Comparison of ENCODE assay signal across 8 mouse cellular contexts in genomic region chr4:45407703-45408334, GRCm38 (mm10). TPM values are rescaled to one million over a fixed set of nuclear protein-coding genes. Genes with fewer than 3 reads are reported as not detected.
DNase-seq lines count a peak whose midpoint lies in the region; ATAC-seq and TF ChIP-seq lines count a peak whose summit lies in the region.

No protein-coding gene starts in this region.

- H3K4me2 ChIP-seq in forebrain, embryonic 13.5 days = peak overlapping the region; percentile 88
- H3K4me2 ChIP-seq in midbrain, embryonic 16.5 days (ENCODE audit: low read length) = peak overlapping the region; percentile 92

- H3K9ac ChIP-seq in forebrain, embryonic 13.5 days = peak overlapping the region; percentile 97
- H3K9ac ChIP-seq in midbrain, embryonic 16.5 days (ENCODE audit: low read depth, low read length) = peak overlapping the region; percentile 79

- under 1% methylated on average over 19 of the region's 19 CpGs for WGBS in forebrain, embryonic 13.5 days
- under 1% methylated on average over 19 of the region's 19 CpGs for WGBS in midbrain, embryonic 16.5 days

- H3K36me3 ChIP-seq in forebrain, embryonic 13.5 days (ENCODE audit: poor library complexity, severe bottlenecking) = peaks cover 17% of the 10 kb centered on the region
- H3K36me3 ChIP-seq in midbrain, embryonic 16.5 days (ENCODE audit: control insufficient read depth, insufficient read depth, low read length) = 0 out of 2 replicates have a peak, but pooled peaks cover 6% of the 10 kb centered on the region

- H3K4me1 ChIP-seq in forebrain, embryonic 13.5 days = peaks cover 39% of the 10 kb centered on the region
- peaks cover 24% of the 10 kb centered on the region for H3K4me1 ChIP-seq in midbrain, embryonic 16.5 days (ENCODE audit: control insufficient read depth, insufficient read depth, low read length)

- TF ChIP-seq CTCF in left cerebral cortex, adult 2 months (IDR thresholded peaks at IDR 0.05) = no peak

- intact Hi-C loops in left cerebral cortex, adult 2 months (cut with DNase I) = loop anchor here (2.0 to 5.0 kb wide), 3 partner anchors 66 to 565 kb away; partner anchors contain the start of genes Dcaf10, Exosc3 and Polr1e
- intact Hi-C loops in left cerebral cortex, postnatal 4 days (cut with DNase I) = no loop called here

- no peaks in the 10 kb centered on the region for H3K9me3 ChIP-seq in forebrain, embryonic 13.5 days (replicated peaks)
- H3K9me3 ChIP-seq in midbrain, embryonic 16.5 days (replicated peaks; ENCODE audit: control insufficient read depth, low read length, poor library complexity, severe bottlenecking) = no peaks in the 10 kb centered on the region

- no peak; the same call in 1 of the 2 replicates for ATAC-seq in forebrain, embryonic 13.5 days
- no peak; the same call in 1 of the 2 replicates for ATAC-seq in midbrain, embryonic 16.5 days

- H3K4me3 ChIP-seq in left cerebral cortex, adult 2 months = peak overlapping the region; percentile 98
- peak overlapping the region; percentile 97 for H3K4me3 ChIP-seq in forebrain, embryonic 13.5 days
- peak overlapping the region; percentile 58 for H3K4me3 ChIP-seq in midbrain, embryonic 16.5 days (ENCODE audit: low read depth, low read length)

- H3K27me3 ChIP-seq in forebrain, embryonic 13.5 days = no peaks in the 10 kb centered on the region
- H3K27me3 ChIP-seq in midbrain, embryonic 16.5 days (ENCODE audit: control insufficient read depth, insufficient read depth, low read depth, low read length) = no peaks in the 10 kb centered on the region

- H3K27ac ChIP-seq in left cerebral cortex, adult 2 months = peak overlapping the region; percentile 95
- peak overlapping the region; percentile 89 for H3K27ac ChIP-seq in forebrain, embryonic 13.5 days
- peak overlapping the region; percentile 83 for H3K27ac ChIP-seq in midbrain, embryonic 16.5 days (ENCODE audit: low read length)

- DNase-seq in left cerebral cortex, adult 2 months (ENCODE audit: extremely low spot score in 1 of 2, low spot score in 2 of 2) = peak in 1 of 2 experiments; percentile 24
- DNase-seq in left cerebral cortex, adult 8-10 months (ENCODE audit: low spot score in 2 of 2) = no peak
- DNase-seq in adipocyte (ENCODE audit: low spot score) = peak; percentile 71
- DNase-seq in kidney, postnatal 10 days = peak; percentile 54
- DNase-seq in right cerebral cortex, postnatal 25 days = no peak
- no peak for DNase-seq in left cerebral cortex, postnatal 4 days

RNA-seq across cellular contexts. Expression of gene Slc25a51, which starts 0.7 kb away (rescaled TPM):
- 100 to 1,000 TPM; 115 to 122 TPM for total RNA-seq in left cerebral cortex, adult 2 months (2021)
- total RNA-seq in left cerebral cortex, adult 8-10 months (2022) = 100 to 1,000 TPM; 108 to 114 (median 111) TPM
- 72.5 and 74.0 TPM in 2 replicates for polyA plus RNA-seq in forebrain, embryonic 13.5 days (2015; fragmentation: Nextera tagmentation; extraction: Ambion mirVana)
- polyA plus RNA-seq in midbrain, embryonic 16.5 days (2015; fragmentation: Nextera tagmentation; extraction: Ambion mirVana) = 70.6 and 72.5 TPM in 2 replicates
- 100 to 1,000 TPM; 113 to 116 TPM for total RNA-seq in left cerebral cortex, postnatal 4 days (2021)

Comparison
In these comparisons a context has a peak if more than half of its experiments do, and no peak if none do; other contexts are left out.
1. DNase-seq: peak in adipocyte (single experiment) and kidney, postnatal 10 days (single experiment); none in left cerebral cortex, adult 8-10 months (0 of 2), right cerebral cortex, postnatal 25 days (single experiment) and left cerebral cortex, postnatal 4 days (single experiment).
2. Peak in every context shown above with its lines, with median percentiles within 50 percentile points of each other: H3K27ac ChIP-seq and H3K4me3 ChIP-seq.